Mouse (Mus musculus): ENCODE measurements around the gene Serpina1f.
"Not testable (repeated sequence)": the region's sequence is repeated elsewhere in the genome, so short reads cannot be mapped to it uniquely, and the experiment has no call there.

Gene Serpina1f

GRCm38 (mm10) chr12:103695429-103695828 is at the start of gene Serpina1f:
Gene Serpina1f, minus strand, starts transcription at chr12:103695529.
- no peak for DNase-seq

- not testable (repeated sequence) for DNase-seq
Observed at GRCm38 (mm10) chr12:103737791-103738580, 42.7 kb upstream of the Serpina1f start.

DNA sequence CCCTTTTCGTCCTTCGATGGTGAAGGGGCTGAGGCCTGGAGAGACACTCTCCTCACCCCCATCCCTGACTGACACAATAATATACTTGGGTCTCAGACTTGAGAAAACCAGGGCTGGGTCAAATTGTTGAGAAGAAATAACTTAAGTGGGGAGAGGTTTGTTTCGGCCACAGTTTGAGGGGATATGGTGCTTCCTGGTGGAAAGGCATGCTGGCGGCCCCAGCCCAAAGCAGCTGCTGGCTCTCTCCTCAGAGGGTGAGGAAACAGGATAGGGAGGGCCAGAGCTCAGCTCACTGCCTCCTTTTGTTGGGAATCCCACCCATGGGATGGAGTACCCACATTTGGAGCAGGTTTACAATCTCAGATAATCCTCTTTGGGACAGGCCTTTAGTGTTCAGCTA is 40.2 kb upstream of the Serpina1f start:
- not testable (repeated sequence) for DNase-seq

GRCm38 (mm10) chr12:103735101-103735500 is 39.8 kb upstream of the Serpina1f start:
- DNase-seq = not testable (repeated sequence)

GRCm38 (mm10) chr12:103711537-103711936 is 16.2 kb upstream of the Serpina1f start:
- no peak for DNase-seq

GRCm38 (mm10) chr12:103710405-103710804 is 15.1 kb upstream of the Serpina1f start:
- no peak for DNase-seq

GRCm38 (mm10) chr12:103706113-103706512 is 10.8 kb upstream of the Serpina1f start:
- no peak for DNase-seq

DNA sequence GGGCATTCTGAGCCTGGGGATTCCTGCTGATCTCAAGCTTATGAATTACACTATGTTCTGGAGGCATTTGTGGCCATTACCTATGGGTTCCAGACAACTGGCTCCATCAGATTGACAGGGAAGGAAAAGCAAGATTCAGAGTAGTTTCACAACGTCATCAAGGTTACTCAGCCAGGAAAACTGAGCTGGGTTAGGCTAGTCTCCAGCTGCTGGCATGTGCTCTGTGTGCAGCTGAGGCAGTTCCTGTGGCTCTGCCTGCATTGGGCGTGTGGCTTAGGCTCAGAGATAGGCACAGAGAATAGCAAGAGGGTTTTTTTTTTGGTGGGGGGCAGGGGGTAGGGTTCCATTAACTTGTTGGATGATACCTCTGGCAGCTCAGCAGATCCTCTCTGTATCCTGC is 10.2 kb upstream of the Serpina1f start:
- no peak for DNase-seq

DNA sequence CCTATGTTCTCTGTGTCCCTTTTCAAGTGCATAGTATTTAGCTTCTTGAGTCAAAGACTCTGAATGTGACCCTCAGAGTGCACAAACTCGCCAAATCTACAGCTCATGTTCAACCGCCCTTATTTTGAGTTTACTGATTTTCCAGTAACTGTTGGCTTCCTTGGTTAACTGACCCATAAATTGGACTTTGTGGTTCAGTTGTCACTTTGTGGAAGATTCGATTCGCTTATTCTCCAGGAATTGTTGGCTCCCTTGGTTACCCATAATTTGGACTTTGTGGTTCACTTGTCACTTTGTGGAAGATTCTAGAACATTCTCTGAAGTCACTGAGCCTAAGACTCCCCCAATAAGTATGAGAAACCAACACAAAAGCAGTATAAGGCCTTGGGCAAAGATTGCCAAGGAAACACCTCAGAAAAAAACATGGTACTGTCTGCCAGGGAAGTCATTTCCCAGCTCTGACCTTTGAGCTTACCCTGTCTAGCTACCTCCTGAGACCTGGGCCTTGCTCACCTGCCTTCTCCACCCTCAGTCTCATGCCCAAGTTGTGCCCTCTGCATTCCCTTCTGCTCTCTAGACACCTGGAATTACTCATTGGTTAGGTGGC is 4.9 kb upstream of the Serpina1f start:
- no peak for DNase-seq

DNA sequence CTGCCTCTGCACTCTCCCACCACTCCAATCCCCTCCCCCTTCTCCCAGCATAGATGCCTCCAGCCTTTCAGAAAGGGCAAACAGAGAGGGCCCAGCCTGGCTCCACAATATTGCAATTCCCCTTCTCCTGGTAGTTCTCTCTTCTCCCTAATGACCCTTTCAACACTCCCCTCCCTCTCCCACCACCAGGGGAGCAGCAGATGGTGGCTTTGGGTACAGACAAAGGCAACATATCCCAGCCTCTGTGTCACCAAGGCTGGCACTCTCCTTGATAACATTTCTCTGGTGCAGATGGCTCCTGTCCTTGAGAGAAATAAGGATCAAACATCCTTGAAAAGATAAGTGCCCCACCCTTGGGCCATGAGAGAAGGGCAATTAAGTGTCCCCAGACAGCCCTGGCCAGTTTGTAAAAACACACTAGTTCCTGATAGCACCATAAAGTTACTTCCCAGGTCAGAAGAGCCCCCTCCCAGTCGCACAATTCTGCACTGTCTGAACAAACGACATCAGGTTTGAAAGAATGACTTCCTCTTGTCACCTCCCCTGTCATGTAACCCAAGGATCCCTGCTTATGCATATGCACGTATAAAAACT is 7.0 kb downstream of the Serpina1f start:
- DNase-seq = no peak

DNA sequence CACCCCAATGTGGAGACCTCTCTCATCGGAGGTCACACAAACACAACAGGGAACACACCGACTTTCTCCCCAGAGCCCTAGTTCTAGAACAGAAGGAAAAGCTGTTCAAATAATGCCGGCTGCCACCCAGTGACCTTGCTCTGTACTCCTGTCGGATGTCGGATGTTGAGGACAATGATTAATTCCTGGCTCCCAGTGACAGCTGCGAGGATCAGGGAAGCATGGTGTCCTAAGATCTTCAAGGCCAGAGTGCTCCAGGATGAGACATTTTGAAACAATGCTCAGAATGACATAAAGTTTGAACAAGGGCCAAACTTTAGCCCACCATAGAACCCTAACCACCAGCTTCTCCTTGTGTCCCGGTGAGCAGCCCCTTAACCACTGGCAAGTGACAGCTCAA is 8.3 kb downstream of the Serpina1f start:
- DNase-seq = no peak

DNA sequence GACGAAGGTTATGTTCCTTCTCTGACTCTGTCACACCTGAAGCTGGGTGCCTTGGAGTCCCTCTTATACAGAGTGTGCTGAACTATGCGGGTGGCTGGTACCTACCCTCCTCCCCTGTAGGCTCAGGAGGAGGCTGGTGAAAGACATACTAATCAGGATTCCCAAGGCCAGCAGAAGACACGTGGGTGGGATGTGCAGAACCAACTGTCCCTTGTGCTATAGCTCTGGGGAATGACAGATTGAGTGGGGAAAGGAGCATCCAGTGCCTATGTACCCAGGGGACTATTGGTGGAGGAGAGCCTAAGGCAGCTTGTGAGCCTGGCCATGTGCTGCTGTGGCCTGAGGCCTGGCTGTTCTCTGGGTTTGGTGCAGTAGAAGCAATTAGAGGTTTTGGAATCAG is 9.3 kb downstream of the Serpina1f start:
- no peak for DNase-seq

- no peak for DNase-seq
Observed at GRCm38 (mm10) chr12:103685386-103685785, 9.9 kb downstream of the Serpina1f start.

DNA sequence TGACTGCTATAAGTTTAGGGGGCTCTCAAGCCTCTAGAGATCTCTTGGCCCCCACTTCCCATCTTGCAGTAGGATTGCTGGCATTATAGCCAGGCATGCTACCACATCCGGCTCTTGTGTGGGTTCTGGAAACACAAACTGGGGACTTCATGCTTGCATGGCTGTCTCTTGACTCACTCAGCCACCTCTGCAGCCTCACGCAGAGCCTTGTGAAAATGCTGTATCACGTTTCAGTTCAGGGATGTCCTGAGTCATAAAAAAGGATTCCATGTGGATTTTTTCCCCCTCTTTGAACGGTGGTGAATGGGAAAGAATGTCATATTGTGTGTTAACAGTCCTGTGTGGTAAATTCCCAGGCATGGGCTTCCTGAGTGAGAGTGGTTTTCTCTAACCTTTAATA is 11.6 kb downstream of the Serpina1f start:
- DNase-seq = no peak

DNA sequence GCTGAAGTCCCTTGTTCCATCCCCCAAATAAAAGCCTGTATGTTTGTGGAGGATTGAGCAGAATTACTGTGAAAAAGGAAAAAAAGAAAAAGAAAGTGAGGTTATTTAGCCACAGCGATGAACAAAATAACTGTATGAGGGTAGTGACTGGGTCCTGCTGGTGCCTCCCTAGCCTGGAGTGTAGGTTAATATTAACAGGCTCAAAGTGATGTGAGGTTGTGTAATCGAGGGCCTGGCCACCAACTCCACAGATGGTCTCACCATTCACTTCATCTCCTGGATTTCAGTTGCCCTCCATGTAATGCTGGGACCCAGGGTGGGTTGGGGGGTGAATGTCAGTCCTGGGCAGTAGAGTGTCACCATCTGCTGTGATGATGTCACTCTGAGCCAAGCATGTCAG is 13.6 kb downstream of the Serpina1f start:
- DNase-seq = no peak

GRCm38 (mm10) chr12:103681169-103681568 is 14.2 kb downstream of the Serpina1f start:
- no peak for DNase-seq

DNA sequence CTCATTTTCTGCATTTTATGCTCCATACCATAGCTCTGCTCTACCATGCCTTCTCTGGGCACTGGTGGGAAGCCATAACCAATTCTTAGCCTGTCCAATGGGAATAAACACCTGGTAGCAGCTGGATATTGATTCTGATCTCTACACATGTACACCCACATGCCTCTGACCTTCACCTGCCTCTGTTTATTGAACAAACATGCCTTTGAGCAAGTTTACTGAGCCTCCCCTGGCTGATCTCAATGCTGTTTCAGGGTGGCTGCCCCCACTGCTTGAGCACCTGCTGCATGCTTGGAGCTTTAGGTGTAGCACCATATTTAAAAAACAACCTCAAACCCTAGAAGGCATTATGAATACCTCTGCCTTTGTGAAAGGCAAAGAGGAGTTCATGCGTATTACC is 15.5 kb downstream of the Serpina1f start:
- not testable (repeated sequence) for DNase-seq

DNA sequence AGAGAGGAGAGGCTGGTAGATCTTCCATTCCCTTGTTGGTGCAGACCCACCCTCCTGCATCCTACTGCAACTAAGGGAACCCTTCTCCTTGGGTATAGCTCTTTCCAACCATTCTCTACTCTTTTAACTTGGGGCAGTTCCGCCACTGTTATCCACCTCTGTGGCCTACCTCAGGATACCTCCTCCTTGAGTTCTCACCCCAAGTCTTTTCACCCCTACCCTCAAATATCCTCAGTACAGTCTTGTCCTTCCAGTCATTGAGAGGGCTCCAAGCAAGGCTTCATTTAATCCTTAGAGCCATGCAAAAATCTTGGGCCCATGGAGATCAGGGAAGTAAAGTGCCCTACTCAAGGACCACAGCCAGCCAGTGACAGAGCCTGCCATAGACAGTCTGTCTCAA is 19.3 kb downstream of the Serpina1f start, which contains the start of gene Serpina16:
Gene Serpina16, minus strand, starts transcription at position 101 of the 400 bp plus-strand sequence.
- no peak for DNase-seq

DNA sequence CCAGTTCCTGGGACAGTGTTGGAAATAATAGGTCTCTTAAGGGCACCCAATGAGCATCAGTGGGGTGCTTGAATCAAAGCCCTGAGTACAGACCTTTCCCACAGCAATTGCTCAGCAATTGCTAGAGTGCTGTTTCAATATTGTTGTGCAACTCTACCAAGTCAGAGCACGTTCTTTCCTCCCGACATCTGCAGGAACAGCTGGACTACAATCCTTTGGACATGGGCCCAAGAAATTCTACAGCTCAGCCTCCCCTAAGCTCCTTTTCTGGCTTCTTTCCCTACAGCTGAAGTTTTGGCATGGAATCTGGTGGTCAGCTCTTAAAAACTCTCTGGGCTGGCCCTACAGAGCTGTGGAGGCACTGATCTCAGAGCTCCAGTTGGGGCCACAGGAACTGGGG is 22.1 kb downstream of the Serpina1f start:
- no peak for DNase-seq

DNA sequence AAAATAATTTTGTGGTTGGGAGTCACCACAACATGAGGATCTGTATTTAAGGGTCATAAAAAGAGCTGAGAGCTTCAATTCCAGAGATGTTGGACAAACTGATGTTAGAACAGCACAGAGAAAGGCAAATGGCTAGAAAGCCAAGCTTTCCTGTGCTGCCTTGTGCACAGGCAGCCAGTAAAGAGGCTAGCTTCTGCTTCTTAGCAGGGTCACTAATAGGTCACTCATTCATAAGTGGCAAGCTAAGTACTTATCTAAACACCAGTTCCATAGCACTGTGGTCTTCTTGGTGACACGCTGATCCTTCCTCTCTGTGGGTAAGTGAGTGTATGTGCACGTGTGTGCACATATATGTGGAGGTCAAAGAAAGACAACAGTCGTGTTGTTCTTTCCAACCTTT is 23.8 kb downstream of the Serpina1f start:
- no peak for DNase-seq

GRCm38 (mm10) chr12:103670964-103671363 is 24.4 kb downstream of the Serpina1f start:
- DNase-seq = no peak

GRCm38 (mm10) chr12:103670344-103670743 is 25.0 kb downstream of the Serpina1f start:
- DNase-seq = no peak

- DNase-seq = no peak
Observed at GRCm38 (mm10) chr12:103665286-103665685, 30.0 kb downstream of the Serpina1f start.

- not testable (repeated sequence) for DNase-seq
Observed at GRCm38 (mm10) chr12:103662053-103662452, 33.3 kb downstream of the Serpina1f start.
